Mouse (Mus musculus) right cerebral cortex, postnatal 36 days (tissue): ENCODE measurements around the gene Chac2.
"Not testable (repeated sequence)": the region's sequence is repeated elsewhere in the genome, so short reads cannot be mapped to it uniquely, and the experiment has no call there.

ENCODE experiments used
- DNase-seq, 2 experiments: peaks; one replicate each; pipeline ENCODE4 v3.0.0; 2022; ENCODE audit warnings: low spot score in 2 of 2, mixed read lengths in 1 of 2

The Chac2 gene

DNA sequence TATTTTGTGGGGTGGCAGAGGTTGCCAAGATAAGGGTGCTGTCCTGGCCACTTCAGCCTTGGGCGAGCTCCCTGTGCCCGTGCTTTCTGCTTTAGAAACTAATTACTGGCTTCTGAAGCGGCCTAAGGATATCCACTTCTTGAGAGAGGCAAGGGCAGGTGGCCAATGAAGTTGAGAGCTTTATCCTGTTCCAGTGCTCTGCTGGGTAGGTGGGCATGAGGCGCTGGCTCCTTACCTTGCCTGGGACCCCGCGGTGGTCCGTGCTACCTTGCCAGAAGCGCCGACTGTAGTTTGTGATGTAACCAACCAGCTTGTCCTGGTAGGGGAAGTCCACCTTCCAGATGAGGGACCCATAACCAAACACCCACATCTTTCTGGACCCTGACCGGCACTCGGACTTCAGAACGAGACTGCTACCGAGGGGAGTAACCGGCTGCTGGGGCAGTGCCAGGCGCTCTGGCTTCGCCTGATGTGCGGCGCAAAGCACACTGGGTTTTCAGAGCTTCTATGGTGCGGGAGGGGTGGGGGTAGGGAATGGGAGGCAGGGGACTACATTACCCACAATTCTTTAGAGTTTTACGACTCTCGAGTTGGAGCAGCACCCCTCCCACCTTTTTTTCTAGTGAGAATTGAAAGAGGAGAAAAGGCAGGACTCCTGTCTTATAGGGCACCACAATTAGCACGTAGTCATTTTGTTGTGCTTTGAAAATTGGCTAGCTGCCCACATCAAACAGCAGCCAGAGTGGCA is at the start of gene Chac2:
Gene Chac2, minus strand, starts transcription at position 474 of the 748 bp plus-strand sequence.
- peak; percentile 79 for DNase-seq

DNA sequence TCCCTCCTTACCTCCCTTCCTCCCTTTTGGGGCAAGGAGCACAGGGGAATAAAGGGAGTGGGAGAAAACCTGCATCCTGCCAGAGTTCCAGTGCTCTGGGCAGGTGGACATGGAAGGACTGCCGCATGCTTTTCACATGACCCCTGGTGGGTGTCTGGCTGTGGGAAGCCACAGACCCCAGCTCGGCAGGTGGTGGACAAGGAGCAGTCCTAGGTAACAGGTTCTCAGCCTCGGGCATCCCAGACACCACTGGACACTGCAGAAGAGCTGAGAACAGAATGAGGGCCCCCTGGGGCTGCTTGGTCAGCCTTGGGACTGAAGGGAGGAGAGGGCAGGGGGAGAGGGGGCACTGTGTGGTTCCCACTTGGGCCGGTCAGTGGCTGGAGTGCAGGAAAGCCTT is 48.8 kb upstream of the Chac2 start:
- DNase-seq, result no peak

DNA sequence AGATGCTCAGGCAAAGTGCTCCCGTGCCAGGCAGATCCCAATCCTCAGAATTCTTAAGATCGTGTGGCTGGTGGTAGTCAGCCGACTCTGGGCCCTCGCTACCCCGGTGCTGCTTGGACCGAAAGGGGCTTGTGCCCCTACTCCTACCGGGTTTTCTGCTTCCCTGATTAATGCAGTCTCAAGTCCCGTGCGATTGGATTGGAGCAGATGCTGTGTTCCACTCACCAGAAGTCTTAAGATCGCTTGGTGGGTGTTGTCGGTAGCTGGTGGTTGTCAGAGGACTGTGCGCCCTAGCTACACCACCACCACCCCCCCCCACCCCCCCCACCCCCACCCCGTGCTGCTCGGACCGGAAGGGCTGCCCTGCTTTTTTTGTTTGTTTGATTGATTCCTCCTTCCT is 31.3 kb upstream of the Chac2 start:
- not testable (repeated sequence) for DNase-seq

DNA sequence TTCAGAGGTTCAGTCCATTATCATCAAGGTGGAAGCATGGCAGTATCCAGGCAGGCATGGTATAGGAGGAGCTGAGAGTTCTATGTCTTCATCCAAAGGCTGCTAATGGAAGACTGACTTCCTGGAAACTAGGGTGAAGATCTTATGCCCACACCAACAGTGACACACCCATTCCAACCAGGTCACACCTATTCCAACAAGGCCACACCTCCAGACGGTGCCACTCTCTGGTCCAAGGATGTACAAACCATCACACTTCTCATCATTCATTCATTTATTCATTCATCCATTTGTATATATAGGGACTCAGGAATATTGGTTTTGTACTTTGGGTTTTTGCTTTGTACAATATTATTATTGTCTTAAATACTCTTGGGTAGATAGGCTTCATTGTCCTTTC is 23.5 kb upstream of the Chac2 start:
- not testable (repeated sequence) for DNase-seq

DNA sequence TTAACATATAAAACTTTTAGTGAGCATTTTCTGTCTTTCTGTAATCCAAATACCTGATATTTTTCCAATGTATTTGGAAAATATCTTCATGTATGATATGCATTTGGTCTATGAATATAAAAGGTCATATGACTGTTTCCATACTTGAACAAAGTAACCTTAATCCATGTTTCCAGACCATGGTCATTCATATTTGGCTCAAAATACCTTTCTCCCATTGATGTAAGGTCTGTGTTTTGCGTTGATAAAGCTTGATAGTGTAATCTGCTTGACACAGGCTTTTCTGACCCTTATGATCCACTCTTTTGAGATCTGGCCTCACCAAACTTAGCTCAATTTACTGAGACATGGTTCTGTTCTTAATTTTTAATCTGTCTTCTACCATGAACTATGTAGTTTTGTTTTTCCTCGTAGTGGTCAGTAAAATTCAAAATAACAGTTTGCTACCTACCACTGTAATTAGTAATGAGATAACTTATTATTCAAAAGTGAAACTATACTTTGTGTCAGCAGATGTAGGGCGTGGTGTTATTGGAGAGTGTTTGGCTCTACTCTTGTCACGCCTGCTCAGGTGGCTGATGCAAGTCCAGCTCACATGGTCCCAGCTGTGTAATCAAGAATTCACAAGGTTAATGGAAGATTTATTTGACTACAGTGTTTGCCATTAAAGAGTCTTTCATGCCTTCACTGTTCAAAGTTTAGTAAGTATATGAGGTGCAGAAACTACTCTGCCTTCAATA is 15.2 kb upstream of the Chac2 start:
- DNase-seq, result no peak

DNA sequence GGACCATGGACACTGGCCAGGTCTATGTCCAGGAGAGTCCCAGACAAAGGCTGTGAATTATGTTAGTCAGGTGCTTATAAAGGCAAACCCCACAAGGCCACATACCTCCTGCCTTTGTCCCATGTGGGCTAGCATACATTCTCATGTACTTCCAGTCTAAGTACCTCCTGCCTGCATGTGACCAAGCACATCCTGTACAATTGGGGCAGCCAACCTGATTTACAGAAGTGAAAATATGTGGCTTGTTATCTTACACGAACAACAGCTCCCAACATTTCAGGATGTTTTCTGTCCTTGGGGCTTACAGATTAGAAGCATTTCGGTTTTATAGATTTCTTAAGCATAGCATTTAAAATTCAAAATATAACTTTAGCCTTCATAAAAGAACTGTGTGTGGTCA is 13.9 kb upstream of the Chac2 start:
- no peak for DNase-seq

DNA sequence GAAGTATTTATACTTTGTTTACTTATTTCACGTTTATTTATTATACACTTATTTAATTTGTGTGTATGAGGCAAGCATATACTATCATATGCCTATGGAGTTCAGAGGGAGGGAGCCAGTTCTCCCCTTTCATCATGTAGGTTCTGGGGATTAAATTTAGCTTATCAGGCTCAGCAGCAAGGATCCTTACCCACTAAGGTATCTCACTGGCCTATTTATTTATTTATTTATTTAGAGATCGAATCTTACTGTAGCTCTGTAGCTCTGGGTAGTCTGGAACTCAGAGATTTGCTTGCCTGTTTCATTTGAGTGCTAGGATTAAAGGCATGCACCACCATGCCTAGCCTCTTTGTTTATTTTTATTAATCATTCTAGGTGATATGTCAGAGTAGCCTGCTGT is 12.6 kb upstream of the Chac2 start:
- no peak for DNase-seq

DNA sequence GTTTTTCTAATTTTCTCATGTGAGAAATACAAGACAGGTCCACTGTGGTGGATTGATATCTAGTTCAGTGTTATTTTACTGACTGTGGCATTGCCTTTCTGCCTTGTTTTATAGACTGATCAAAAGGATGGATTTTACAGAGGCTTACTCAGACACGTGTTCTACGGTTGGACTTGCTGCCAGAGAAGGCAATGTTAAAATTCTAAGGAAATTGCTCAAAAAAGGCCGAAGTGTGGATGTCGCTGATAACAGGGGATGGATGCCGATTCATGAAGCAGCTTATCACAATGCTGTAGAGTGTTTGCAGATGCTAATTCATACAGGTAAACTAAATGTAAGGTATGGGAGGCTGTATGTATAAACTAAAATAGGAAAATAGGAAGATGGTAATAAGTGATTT is 12.0 kb upstream of the Chac2 start:
- no peak for DNase-seq

DNA sequence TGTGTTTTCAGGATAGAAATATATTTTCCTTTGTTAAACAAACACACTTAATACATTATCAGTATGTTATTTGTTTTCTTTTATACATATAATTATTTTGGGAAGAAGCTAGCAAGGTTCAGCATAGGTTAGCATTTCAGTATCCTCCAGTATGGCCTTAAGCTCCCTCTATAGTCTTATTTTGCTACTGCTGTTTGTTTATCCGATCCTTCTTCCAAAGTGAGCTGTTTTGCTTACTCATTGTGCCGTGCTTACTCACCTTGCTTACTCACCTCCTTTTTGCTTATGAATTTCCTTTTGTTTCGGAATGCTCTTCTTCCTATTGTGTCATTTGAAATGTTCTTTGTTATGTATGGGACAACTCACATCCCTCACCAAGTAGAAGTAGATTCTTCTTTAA is 10.5 kb upstream of the Chac2 start:
- no peak for DNase-seq

DNA sequence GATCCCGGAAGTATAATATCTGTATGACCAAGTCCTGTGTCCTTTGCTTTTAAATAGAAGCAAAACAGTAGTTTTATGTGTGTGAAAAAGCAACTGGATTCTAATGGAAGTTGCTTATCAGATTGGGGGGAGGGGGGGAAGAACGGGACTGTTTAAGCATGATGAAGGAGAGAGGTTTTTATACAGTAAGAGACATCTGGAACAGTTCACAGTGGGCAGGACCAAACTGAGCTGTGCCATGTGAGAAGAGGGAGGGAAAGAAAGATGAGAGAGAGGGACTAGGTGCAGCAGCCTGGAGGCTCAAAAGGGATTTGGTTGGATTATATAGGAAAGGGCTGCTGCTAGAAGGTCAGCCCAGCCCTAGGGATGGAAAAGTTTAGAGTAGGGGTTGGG is 471 bp upstream of the Chac2 start:
- DNase-seq, result no peak

DNA sequence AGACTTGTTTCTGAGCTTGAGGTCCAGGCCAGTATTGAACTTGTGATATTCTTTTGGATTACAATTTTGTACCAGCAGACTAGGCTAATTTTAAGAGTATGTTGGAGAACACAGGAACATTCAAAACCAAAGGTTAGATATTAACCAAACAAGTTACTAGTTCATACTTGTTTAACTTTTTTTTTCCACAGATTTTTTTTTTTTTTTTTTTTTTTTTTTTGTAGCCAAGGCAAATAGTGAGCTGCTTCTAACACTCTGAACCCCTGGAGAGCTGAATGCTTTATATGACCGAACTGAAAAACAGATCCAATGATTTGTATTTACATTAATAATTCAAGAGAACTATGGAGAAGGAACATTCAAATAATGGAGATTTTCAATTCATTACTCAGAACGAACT is 913 bp downstream of the Chac2 start:
- no peak for DNase-seq

DNA sequence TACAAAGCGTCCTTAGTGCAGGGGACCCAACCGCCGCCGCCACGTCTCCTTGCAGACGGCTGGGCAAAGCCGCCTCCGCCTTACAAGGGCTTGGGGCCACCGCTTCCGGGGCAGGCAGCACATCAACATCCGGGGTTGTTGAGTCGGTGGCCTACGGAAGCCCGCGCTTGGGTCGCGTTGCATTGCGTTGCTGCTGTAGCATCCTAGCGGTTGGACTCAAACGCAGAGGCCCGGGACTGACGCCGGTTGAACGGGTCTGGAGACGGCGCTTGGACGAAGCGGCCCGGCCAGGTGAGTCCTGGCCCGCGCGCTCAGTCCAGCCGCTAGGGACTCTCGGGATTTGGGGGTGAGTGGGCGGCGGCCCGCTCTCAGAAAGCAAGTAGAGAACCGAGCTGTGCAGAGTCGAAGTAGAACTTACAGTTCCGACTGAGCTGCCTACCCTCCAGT is 31.8 kb downstream of the Chac2 start, which contains the start of gene Erlec1:
Gene Erlec1, minus strand, starts transcription at position 57 of the 447 bp plus-strand sequence.
- DNase-seq, result peak; percentile 88 to 92

DNA sequence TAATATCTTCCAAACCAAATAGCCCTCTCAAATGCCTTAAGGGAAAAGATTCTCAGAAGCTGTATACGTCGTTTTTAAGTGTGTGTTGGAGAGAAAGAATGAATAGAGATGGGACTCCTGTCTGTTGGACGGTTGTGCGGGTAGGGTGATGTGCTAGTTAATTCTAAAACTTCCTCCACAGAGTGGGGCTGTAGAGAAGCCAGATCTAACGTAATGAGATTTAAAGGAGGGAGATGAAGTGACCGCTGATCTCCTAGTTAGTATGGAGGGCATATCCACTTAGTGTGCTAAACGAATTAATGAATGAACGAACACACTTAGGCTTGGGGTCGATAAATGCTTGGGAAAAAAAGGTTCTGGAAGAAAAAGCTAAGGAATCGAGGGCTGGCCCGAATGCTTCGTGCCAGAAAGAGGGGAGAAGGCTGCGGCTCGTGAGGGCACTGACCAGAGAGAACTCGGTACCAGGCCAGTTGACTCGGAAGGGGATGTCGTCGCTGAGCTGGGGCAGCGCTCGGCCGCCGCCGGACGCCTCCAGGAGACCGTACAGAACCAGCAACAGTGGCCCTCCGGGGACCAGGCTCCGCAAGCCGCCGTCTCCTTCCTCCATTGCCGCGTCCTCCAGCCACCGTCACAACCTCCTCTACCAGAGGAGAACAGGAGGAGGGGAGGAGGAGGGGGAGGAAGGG is 32.5 kb downstream of the Chac2 start:
- DNase-seq, result peak; percentile 15 to 30

DNA sequence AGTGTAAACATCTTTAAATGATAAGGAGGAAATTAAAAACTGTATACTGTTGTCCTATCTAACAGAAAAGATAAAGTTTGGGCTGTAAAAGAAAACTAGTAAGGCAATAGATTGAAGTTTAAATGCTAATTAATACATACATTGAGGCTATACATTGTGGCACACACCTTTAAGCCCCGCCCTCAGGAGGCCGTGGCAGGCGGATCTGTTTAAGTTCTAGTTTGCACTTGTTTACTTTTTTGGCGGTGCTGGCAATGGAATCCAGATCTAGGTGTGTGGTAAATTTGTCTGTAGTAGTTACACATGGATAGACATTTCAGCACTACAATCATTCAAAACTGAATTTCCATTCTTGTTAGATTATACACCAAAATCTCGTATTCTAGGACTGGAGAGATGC is 33.3 kb downstream of the Chac2 start:
- no peak for DNase-seq

DNA sequence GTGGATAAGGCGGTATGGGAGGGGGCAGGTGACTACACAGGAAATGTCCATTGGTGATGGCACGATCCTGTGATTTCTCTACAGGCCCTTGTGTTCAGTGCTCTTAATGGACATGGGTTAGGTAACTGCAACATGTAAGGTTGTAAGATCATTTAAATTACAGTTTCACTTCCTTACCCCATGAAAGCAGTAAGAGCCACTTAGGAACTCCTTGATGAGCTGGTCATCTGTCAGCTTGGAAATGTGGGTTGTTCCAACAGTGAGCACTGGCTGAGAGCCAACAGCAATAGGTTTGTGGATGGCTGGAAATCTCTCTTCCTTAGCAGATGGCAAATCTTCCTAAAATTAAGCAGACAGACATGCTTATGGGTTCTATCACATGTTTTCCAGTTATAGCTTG is 42.6 kb downstream of the Chac2 start:
- DNase-seq, result no peak

DNA sequence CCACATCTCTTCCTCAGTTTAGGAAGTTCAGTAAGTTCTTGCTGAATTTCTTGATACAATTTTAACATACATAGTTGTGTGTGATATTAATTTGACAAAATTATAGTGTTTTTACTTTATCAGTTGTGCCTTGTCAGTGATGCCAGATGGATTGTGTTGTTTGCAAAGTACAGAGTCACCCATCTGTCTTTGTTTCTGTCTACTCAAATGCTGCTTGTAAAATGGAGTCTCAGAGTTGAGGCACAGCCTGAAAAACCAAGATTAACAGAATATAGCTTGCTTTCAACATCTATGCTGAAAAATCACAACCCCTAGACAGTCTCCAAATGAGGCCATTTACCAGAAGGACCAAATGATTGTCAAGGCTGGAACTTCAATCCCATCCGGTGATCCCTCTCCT is 57.7 kb downstream of the Chac2 start:
- DNase-seq, result no peak

DNA sequence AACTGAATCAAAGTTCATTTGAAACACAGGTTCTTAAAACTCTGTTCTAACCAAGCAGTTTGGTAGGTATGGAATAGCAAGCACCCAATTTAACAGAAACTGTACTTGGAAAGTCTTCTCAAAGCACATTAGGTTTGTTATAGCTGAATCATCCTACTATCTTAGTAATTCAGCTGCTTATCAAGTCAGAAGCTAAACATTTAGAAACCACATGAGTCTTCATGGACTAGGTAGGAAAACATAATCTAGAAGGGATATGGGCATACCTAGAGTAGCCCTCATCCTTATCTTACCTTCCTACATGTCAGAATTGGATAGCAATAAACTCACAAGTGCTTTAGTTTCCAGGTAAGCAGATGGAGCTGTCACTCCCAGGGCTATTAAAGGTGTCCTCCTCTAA is 58.1 kb downstream of the Chac2 start:
- no peak for DNase-seq
